Mouse (Mus musculus): ENCODE measurements around the gene Pef1. TPM values are rescaled to one million over a fixed set of nuclear protein-coding genes. Genes with fewer than 3 reads are reported as not detected.

Gene Pef1
- total RNA-seq, 1 experiment from 2014 or later = 55.1 TPM

DNA sequence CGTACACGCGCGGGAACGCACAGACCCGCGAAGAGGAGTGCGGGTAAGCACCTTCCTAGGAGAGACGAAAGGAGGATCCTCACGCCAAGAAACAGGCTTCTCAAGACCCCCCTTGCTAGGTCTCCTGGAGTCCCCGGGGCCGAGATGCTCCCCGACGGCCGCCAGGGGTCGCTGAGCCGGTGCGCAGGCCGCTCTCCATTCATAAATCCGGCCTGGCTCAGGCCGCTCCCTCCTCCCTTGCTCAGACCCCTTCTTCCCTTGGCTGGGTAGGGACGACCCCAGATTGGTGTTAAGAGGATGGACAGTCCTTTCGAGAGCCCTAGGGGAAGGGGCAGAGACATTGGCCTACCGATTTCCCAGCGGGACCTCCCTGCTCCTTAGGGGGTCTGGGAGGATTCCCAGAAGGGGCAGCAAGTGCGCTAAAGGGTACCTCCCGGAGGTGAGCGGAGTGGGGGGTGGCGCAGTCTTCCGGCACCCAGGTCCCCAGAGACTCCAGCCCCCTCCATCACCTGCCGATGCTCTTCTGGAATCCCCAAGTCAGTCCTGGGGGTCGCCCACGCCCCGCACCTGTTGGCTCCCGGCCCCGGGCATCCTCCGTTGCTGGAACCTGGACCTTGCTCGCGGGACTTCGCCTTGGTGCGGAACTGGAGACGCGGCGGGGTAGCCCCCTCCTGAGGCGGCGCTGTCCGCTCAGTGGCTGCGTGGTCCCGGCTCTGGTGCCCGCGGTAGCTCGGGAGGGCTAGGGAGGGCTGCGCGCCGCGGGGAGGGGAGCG, 36.3 kb downstream of the Pef1 start:
- peak; percentile 89 for DNase-seq

DNA sequence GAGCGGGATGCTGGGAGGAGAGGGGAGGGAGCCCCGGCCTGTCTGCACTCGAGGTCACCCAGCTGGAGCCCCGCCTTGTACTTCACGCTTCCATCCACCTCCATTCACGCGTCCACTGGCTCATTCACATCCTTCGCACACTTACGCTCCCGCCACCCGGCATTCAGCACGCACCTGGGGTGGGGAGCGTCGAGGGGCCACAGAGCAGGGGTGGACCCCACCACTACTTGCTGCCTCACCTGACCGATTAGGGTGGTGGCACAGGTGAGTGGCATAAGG, 36.8 kb downstream of the Pef1 start, which contains the start of gene Hcrtr1:
Gene Hcrtr1 (minus strand): TSS at position 146 of the 279 bp plus-strand sequence.
- no peak for DNase-seq

DNA sequence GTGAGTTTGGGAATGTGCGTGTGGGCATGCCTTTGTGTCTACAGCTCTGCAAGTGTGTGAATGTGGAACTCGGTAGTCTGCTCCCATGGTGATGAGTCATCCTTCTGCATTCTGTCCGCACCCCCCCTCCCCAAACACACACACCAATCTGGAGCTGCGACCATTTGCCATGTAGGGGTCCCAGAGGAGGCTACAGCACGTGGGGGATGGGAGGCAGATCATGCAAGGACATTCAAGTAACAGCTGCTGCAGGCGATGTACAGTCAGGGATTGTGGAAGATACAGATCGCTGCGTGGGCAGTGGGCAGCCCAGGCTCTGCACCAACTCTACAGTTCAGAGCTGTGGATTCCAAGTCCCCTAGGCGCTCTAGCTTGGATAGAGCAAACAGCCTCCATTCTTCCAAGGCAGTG, 38.6 kb downstream of the Pef1 start:
- no peak for DNase-seq

DNA sequence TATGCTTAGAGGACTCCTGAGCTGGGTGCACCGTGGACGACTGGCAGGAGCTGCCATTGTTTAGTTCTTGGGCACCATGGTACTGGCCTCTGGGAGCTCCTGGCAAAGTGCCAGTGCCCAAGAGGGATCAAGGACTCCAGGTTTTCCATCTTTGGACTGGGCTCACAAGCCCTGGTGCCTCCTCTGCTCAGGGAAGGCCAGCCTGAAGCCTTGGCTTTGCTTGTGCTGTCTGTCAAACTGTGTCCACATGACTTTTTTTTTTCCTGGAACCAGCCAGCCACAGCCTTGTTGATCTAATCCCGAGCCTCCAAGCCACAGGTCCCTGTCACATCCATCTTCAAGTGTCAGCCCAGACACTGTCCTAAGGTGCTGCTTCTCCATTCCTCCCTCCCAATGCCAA, 39.4 kb downstream of the Pef1 start:
- peak; percentile 70 for DNase-seq

DNA sequence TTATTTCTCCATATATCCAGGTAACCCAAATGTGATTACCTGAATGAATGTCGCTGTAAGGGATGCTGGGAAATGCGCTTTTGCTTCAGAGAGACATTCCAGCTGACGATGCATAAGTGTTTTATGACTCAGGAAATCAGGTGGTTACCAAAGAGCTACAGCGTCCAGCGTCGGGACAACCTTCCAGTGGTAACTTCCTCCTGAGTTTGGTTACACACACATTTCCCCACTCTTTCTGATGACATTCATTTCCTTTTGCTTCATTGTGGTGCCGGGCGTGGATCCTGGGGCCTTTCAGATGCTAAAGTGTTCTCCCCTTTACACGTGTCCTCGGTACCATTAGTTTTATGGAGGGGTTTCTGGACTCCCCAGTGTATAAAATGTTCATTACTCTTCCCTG, 46.0 kb downstream of the Pef1 start:
- DNase-seq = no peak

DNA sequence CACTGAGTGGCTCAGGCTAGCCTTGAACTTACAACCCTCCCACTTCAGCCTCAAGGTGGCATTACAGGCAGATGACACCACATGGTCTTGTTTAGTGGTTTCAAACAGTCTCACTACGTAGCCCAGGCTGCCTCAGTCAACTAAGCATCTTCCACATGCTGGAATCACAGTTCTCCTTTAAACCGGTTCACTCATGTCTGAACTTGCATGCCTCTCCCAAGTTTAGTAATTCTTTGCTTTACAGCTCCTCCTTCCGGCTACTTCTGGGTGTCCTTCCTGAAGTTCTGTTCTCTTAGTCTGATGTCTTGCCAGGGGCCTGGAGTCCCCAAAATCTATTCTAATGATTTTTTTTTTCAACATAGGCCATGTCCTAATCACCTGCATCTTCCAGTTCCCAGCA, 51.9 kb downstream of the Pef1 start:
- DNase-seq = no peak

DNA sequence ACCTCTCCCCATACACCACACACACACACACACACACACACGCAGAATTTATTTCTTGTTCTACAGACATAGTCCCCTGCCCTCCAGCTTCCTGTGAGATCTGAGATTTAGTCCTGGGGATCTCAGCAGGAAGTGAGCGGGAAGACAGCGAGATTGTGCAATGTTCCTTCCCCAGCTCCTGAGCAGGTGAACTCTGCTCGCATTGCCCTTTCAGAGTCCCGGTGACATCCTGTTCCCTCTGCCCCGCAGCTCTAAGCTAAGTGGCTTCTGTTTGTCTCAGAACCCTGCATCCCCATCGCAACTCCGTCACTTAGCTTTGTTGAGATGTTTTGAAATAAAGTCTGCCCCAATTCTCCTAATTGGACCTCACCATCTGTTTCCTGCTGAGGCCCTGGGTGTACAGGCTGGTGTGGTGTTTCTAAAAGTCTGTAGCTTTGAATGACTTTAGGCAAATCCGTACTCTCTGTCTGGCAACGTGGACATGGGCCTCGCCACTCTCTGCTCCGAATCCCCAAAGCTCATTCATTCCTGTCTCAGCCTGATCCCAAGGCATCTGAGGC, 54.5 kb downstream of the Pef1 start:
- DNase-seq = no peak

DNA sequence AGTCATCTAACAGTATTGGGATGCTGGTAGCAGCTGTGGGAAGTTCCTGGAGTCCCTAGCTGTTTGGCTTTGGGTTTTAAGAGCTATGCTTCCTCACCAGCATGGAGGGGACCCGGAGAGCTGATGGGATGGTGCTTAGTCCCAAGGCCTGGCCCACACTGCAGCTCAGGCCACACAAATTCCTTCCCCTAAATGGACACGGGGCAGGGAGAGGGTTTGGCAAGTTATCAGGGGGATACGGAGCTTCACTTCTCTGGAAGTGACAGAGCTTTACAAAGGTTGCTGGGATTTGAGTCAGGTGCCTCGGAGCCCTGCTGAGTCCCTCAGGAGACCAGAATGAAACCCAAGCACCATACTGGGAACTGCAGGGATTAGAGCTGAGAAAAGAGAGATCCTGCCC, 59.0 kb downstream of the Pef1 start:
- DNase-seq = no peak

DNA sequence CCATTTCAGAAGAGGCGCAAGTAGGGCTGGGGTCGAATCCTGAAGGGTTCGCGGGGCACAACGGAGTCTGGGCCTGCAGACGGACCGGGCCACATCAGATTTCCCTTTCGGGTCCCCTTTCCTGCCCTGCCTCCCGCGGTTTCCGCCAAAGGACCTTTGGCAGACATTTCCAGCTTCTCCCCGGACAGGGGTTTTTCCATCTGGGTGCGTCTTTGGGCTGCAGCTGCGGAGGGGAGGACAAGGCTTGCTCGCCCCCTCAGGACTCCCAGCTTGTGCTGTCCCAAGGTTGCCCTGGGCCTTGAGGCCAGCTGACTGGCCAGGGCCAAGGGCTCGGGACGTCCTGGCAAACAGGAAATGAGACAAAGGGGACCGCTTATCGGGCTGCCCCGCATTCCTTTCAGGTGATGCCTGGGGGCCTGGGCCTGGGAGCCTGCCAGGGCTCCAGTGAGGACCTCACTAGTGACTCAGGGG, 61.1 kb downstream of the Pef1 start:
- DNase-seq = peak; percentile 76

DNA sequence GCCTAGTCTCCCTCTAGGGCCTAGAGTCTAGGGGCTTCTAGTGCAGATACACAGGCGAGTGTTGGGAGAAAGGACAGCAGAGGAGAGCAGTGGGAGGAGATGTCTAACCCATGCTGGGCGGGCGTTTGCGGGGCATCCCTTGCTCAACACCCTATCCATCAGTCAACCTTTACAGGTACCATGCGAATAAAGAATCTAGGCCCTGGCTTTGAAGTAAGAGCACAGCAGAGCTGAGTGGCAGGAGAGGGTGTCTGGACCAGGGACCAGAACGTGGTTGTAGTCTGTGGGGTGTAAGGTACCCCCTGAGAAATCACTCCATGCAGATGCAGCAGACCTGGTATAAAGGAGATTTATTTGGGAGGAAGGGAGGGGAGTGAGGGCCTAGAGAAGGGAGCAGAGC, 61.8 kb downstream of the Pef1 start:
- no peak for DNase-seq

DNA sequence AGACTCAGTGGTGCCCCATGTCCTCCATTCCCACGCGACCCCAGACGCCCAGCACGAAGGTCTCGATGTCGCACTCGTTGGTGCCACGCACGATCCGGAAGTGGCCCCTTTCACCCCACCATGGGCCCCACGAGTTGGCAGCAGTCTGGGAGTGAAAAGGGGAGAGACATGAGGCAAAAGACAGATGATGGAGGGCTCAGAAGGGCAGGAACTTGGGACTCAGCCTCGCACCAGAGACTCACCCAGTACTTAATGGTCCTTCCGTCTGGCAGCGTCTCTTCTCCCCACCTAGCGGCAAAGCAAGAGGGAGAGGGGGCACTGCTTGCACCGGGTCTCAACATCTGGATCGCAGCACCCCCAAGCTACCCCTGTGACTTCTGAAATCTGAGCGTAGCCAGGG, 63.7 kb downstream of the Pef1 start:
- no peak for DNase-seq

DNA sequence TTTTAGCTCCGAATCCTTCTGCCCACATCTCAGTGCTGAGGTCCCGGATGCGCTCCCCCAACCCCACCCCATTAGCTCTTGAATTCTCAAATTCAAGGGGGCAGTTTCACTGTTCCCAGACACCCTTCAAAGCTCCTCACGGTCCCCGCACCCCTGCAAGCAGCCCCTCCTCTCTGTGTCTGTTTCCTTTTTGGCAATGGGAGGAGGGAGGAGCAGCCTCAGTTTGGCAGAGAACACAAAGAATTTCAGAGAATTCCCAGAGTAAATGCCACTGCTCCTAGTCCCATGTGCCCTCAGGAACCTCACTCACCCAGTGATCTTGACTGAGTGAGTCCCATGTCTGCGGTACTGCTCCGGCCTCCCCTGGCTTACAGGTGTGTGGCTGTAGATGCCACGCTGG, 64.2 kb downstream of the Pef1 start:
- DNase-seq = peak; percentile 42

DNA sequence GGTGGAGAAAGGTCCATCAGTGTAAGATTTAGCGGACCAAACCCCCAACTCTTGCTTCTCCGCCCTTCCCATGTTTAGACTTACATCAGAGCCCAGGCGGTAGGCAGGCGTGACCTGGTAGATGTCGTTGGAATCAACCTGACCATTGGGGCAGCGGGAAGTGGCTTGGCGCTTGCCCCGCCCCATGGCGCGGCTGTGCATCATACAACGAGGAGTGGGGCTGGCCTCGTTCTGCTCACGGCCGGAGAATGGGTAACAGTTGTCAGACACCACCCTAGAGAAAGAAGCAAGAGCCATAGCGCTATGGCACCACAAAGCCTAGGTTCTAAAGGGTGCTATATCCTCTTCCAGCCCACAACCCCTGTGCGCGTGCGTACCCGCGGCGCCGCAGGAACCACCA, 65.0 kb downstream of the Pef1 start:
- no peak for DNase-seq

DNA sequence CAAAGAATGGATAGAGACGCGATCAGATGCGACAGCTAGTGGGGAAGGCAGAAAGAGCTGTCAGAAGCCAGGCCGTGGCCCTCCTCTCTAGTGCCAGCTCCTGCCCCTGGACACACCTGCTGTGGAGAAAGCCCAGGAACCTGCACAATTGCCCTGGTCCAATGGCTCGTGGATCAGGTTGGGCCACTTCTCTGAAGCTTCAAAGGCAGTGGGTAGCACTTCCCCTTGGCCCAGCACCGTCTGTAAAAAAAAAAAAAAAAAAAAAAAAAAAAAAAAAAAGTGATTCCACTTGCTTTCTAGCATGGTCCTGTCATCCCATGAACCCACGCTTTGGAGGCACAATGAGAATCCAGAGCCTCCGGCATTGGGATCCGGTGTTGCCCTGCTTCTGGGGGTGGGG, 65.5 kb downstream of the Pef1 start:
- no peak for DNase-seq

DNA sequence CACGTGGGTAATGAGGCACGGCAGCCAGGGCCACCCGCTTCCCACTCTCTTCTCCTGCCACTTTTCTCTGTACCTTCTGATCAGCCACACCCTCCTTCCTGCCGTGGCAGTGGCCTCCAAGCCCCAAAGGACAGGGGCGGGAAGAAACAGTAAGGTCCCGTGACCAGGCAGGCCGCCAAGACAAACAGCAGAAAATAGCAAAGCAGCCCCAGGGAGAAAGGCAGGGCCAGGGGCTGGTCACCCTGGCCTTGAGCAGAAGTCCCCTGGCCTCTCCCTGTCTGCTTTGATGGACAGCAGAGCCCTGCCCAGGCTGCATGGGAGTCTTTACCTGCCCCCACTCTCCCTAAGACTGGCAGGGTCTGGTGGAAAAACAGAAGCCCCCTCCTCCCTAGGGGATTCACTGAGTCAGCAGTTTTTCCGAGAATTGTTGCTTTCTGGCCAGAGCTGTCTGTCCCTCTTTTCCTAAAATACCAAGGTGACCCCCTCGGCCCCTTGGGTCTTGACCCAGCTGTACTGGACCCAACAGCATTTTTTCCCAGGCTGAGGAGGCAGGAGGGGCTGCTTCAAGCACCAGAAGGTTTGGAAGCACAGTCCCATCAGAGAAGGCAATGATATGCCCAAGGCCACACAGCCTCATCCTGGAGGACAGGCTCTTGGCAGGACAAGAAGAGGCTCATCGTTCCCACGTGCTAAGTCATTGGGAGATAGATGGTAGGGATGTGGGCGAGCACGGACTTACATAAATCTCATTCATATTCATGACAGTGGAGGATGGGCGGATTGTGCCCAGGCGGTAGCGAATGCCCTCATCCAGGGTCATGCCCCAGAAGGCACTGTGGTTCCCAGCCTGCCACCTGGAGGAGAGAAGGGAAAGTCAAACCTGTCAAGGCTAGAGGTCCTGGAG, 66.2 kb downstream of the Pef1 start:
- peak; percentile 96 for DNase-seq

DNA sequence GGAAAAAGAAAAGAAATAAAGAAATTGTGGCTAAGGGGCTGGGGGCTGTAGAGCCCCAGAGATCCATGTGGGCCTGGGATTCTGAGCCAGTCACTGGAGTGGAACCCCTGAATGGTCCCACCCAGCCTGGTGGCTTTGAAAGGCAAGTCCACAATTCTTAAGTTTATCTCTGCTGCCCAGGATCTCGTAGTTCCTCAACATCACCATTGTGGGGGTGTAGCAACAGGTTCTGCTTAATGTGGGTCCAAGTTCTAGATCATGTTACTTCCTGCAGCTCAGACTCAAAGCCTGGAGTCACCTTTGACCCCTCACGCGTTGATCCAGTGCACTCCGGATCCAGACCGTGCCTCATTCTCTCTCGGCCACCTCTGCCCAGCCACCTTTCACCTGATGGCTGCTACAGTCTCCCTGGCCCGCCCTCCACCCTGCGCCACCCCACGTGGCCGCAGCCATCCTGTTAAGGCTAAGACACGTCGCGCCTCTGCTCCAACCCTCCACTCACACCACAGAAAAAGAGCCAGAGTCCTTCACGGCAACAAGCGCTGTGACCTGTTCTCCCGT, 67.1 kb downstream of the Pef1 start:
- no peak for DNase-seq

DNA sequence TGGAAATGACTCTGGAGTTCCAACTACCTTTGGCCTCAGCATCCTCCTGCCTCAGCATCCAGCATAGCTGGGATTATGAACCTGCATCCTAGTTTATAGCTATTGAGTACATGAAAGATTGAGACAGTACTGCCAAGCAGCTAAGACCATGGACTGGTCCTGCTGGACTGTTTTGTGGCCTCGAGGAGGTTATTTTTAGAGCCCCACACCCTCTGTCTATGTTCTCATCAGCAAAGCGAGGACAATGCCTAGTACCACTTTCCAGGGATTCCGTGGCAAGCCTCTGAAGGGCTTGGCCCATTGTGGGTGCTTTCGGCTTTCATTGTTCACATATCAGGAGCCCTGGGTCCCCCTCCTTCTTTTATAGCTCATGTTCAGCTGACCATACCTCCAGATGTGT, 68.0 kb downstream of the Pef1 start:
- no peak for DNase-seq

DNA sequence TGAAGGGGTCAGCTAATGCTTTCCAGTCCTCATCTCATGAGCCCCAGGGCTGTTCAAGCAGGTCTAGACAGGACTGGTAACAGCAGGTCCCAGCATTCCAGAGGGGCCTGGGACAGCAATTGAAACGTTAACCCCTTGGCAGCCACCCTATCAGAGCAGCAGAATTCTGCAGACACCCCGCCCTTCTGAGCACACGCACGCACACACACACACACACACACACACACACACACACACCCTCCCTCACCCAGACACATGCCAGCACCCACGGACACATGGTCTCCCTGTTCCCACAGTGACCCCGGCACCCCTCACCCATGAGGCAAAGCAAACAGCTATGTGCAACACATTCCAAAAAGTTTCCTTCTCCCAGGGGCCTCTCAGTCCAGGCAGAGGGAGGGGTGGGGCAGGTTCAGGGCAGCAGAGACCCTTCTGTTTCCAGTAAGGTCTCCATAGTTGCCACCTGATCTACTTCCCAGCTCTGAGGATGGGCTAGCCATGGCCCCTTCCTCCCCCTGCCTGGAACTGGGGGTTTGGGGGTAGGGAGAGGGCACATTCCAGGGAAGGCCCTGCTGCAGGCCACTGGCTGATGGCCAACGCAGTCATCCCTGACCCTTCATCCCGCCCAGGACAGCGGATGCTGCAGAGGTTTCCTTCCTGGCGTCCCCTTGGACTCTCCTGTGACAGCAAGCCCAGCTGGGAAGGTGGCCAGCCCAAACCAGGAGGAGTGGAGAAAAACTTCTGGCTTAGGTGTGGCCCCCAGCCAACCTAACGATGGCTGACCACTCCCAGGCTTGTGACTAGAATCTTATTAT, 69.8 kb downstream of the Pef1 start:
- peak; percentile 84 for DNase-seq

DNA sequence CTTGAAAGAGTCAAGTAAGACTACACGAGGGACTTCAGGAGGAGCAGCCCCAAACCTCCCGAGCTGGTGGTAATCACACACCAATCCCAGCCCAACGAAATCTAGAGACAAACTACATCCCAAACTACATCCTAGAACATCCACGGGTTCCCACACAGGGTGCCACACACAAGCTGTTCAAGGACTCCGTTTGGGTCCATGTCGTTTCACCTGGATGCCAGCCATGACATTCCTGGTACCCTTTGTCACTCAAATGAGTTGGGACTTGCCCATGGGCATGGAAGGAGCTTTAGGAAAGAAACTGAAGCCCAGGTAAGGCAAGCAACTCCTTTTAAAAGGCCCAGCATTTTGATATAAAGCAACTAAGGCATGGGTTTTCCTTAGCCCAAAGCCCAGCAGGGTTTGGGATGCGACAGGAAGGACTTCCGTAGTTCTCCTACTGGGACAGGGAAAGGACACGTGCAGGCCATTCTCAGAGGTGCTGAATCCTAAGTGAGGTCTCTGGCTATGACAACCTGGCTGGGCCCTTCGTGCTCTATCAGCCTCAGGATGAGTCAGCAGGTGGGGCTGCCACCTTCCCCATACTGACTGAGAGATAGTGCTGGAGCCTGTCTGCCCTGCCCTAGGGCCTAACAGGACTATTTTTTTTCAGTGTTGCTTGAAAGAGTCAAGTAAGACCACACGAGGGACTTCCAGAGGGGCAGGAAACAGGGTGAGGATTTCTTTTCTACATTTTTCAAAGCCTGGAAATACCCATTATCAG, 70.9 kb downstream of the Pef1 start:
- DNase-seq = no peak

DNA sequence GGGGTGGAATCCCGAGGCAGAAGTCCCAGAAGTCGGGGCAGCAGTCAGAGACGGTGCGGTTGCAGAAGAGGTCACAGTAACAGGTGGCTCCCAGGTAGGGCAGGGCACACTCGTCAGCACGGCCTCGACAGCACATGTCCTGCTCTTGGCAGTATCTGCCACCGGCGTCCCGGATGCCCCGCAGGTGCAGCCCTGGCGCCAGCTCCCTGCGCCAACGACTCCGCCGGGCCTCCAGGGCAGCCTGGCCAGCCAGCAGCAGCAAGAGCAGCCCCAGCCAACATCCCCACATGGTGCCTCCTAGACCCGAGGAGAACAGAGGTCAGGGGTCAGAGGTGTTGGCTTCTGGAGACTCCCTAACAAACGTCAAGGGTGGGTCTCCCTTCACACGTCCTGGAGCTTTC, 71.6 kb downstream of the Pef1 start:
- no peak for DNase-seq

DNA sequence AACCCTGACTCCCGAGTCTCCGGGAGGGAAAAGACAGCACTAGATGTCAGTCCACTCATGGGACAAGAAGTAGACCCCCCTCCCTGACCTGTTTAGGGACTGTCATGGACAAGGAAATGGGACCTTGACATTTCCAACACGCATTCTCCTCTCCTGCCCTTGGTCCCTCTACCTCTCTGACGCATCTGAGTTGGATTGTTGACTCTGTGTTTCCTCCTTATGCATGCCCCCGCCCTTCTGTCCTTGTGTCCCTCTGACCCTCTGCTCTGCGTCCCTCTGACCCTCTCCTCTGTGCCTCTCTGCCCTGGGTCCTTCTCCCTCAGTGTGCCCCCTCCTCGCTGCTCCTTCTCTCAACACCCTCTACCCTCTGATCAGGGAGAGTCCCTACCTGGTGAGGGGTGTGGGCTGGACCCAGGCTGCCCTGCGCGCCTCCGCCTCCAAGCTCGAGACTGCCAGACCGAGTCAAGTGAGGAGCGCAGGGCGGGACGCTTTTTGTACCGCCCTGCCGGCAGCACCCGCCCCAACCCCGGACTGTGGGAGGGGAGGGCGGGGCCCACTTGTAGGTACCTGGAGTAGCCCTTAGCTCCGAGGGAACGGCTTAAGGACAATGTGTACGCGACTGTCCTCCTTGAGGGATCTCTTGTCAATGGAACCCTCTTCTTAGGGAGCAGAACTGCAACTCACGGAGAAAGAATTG, 72.1 kb downstream of the Pef1 start:
- DNase-seq = peak; percentile 87

All from adrenal gland, postnatal 14 days (tissue).